Mouse (Mus musculus) liver, adult 2 months (tissue): ENCODE results near the gene Gpha2.

Experiments
- CTCF ChIP-seq: fragments of 200-500 bp; IDR thresholded peaks from 2 replicates; pipeline ENCODE4 v1.5.1; 2011; ENCODE audit warnings: low read depth, low read length, control low read depth
- POLR2A ChIP-seq: fragments of 200-500 bp; IDR thresholded peaks from 2 replicates; pipeline ENCODE4 v1.6.1; 2011; ENCODE audit warnings: low read length, control low read depth; ENCODE audit not compliant: insufficient read depth; ENCODE audit errors: extremely low read depth

DNA sequence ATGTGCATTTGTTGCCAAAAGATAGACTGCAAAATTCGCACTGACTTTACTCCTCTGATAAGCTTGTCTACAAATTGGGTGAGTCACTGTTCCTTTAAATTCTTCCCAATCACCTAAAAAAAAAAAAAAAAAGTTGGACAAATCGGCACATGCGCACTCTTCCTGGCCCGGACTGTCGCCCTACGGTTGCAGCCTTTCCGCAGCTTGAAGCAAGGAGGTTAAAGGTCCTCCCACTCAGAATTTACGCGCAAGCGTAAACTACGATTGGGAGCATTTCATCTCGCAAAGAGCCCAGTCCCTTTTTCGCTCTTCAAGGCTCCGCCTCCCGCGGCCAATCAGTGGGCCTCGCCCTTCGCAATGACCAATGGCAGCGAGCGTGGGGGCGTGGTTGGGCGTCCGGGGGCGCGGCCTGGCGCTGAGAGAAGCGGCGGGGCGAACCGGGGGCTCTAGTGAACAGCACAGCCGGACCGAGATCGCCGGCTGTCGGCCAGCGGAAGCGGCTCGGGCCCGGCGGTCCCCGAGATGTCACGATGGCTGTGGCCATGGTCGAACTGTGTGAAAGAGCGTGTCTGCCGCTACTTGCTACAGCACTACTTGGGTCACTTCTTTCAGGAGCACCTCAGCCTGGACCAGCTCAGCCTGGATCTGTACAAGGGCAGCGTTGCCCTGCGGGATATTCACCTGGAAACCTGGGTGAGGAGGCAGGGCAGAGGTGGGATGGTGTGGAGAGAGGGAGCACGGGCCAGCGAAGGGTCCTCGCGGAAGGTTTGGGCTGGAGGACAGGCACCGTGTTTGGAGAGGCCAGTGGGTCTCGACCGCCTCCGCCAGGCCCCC, 15.3 kb downstream of the Gpha2 start, which contains the start of gene Atg2a:
- TF ChIP-seq CTCF (no peak), POLR2A (peak; percentile 90)
